Mouse (Mus musculus) neural tube, embryonic 11.5 days (tissue): ENCODE data around the gene Rdh9. TPM values are rescaled to one million over a fixed set of nuclear protein-coding genes. Genes with fewer than 3 reads are reported as not detected.
"Not testable (repeated sequence)": the region's sequence is repeated elsewhere in the genome, so short reads cannot be mapped to it uniquely, and the experiment has no call there.

Experiments used
- ATAC-seq: fragments of 200-750 bp; cut with Nextera tagmentation; 2 replicates; pipeline ENCODE4 v1.8.0; 2017; ENCODE audit warnings: moderate number of reproducible peaks, mild to moderate bottlenecking, moderate TSS enrichment, moderate library complexity; ENCODE audit not compliant: insufficient read depth, low FRiP score, low TSS enrichment
- DNase-seq: peaks from one replicate; pipeline ENCODE4 v3.0.0-alpha.2; 2015; ENCODE audit warnings: low spot score
- H3K27ac ChIP-seq: fragments of 300-500 bp; sonication (generic); 2 replicates; pipeline ENCODE4 v1.5.1; 2014; ENCODE audit warnings: low read depth, mild to moderate bottlenecking, low read length
- H3K27me3 ChIP-seq: fragments of 300-500 bp; sonication (generic); 2 replicates; pipeline ENCODE4 v1.6.1; 2014; ENCODE audit warnings: mild to moderate bottlenecking, low read length, mixed read lengths; ENCODE audit not compliant: control insufficient read depth, insufficient read depth
- H3K36me3 ChIP-seq: fragments of 300-500 bp; sonication (generic); 2 replicates; pipeline ENCODE4 v1.6.1; 2014; ENCODE audit warnings: mild to moderate bottlenecking, low read length, moderate library complexity, mixed read lengths; ENCODE audit not compliant: control insufficient read depth, insufficient read depth
- H3K4me1 ChIP-seq: fragments of 300-500 bp; sonication (generic); 2 replicates; pipeline ENCODE4 v1.6.1; 2014; ENCODE audit warnings: low read length, mixed read lengths; ENCODE audit not compliant: control insufficient read depth, insufficient read depth
- H3K4me2 ChIP-seq: fragments of 300-500 bp; sonication (generic); 2 replicates; pipeline ENCODE4 v1.6.1; 2014; ENCODE audit warnings: low read depth, mild to moderate bottlenecking, moderate library complexity
- H3K4me3 ChIP-seq: fragments of 300-500 bp; sonication (generic); 2 replicates; pipeline ENCODE4 v1.5.1; 2014; ENCODE audit warnings: low read depth, low read length
- H3K9ac ChIP-seq: fragments of 300-500 bp; sonication (generic); 2 replicates; pipeline ENCODE4 v1.6.1; 2014; ENCODE audit warnings: mild to moderate bottlenecking, low read length
- H3K9me3 ChIP-seq: fragments of 300-500 bp; sonication (generic); 2 replicates; pipeline ENCODE4 v1.6.1; 2016; ENCODE audit warnings: low read length; ENCODE audit not compliant: control insufficient read depth
- WGBS: fragments of 180-500 bp; shearing (Covaris S2); extraction: QIAGEN DNeasy Blood & Tissue Kit; methylation state at CpG from one replicate; pipeline ENCODE4 v1.1.7; 2014; 5-methylcytosine and 5-hydroxymethylcytosine counted together
- polyA plus RNA-seq: library from polyadenylated mRNA; unstranded; fragments of >200 nt; fragmentation: Nextera tagmentation; extraction: Ambion mirVana; gene quantifications from 2 replicates; pipeline ENCODE4 v1.2.1, GENCODE M21; 2014

Rdh9 gene
- polyA plus RNA-seq, 1 experiment from 2014 or later, result not detected

GRCm38 (mm10) chr10:127782321-127782720 is 6.1 kb downstream of the Rdh9 start:
- not testable (repeated sequence) for H3K9ac ChIP-seq, H3K27ac ChIP-seq, H3K4me3 ChIP-seq, H3K36me3 ChIP-seq, ATAC-seq, H3K4me2 ChIP-seq, H3K27me3 ChIP-seq, H3K4me1 ChIP-seq, DNase-seq, H3K9me3 ChIP-seq
- 95% methylated on average over 17 of the region's 17 CpGs for WGBS

GRCm38 (mm10) chr10:127785411-127785810 is 9.2 kb downstream of the Rdh9 start:
- DNase-seq, H3K9me3 ChIP-seq, H3K4me3 ChIP-seq, H3K4me2 ChIP-seq, H3K27me3 ChIP-seq, ATAC-seq, H3K9ac ChIP-seq, H3K36me3 ChIP-seq, H3K27ac ChIP-seq, H3K4me1 ChIP-seq: not testable (repeated sequence)
- 85% methylated on average over 1 of the region's 1 CpGs for WGBS

DNA sequence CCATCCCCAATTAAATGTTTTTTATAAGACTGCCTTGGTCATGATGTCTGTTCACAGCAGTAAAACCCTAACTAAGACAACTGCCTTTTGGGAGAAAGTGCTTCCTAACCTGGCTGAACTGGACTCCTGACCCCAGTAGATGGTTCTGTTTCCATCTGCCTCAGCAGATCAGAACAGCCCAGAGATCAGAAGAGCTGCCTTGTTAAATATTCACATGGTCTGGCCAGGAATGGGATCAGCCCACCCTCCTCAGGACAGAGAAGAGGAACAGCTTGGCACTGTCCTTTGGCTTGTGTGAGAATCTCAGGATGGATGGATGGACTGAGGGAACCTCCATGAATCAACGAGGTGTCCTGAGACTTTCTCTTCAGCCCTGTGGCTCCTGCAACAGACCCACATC is 23.1 kb downstream of the Rdh9 start:
- DNase-seq (no peak), ATAC-seq (no peak)
- H3K9me3 ChIP-seq, result no peaks in the 10 kb centered on the region
- H3K27me3 ChIP-seq, result no peaks in the 10 kb centered on the region
- H3K36me3 ChIP-seq, result no peaks in the 10 kb centered on the region
- 72% methylated on average over 1 of the region's 1 CpGs for WGBS
- no peak overlapping the region for H3K9ac ChIP-seq
- no peak overlapping the region for H3K4me3 ChIP-seq
- no peak overlapping the region for H3K27ac ChIP-seq
- no peak overlapping the region for H3K4me2 ChIP-seq
- no peaks in the 10 kb centered on the region for H3K4me1 ChIP-seq

GRCm38 (mm10) chr10:127800891-127801290 is 24.7 kb downstream of the Rdh9 start, which contains the start of gene Rdh16:
Gene Rdh16, plus strand, starts transcription at chr10:127801152.
- Histone ChIP-seq H3K27me3 (no peaks in the 10 kb centered on the region), H3K27ac (no peak within 1 kb of the TSS), H3K4me2 (no peak within 1 kb of the TSS), H3K9me3 (no peaks in the 10 kb centered on the region), H3K4me3 (no peak within 1 kb of the TSS), H3K36me3 (no peaks in the 10 kb centered on the region), H3K9ac (no peak within 1 kb of the TSS), H3K4me1 (no peaks in the 10 kb centered on the region)
- no peak for ATAC-seq
- 89% methylated on average over 6 of the region's 6 CpGs for WGBS
- no peak for DNase-seq

DNA sequence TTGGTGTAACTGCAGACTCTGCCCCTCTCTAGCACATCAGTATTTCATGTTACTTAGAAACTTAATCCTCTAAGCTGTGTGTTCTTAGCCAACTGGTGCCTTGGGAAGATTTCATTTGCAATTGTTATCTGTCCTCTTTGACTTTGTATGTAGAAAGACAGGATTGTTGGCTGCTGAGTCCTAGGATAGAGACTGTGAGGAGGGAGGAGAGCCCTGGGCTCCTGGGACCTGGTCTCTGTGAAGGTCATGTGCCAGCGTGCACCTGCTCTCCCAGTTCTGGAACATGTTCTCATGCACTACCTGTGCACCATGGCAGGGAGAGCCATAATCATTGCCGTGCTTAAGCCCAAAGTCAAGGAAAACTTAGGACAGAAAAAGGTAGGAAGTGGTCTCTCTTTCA is 25.4 kb downstream of the Rdh9 start:
- H3K36me3 ChIP-seq, result no peaks in the 10 kb centered on the region
- no peak for ATAC-seq
- 93% methylated on average over 2 of the region's 2 CpGs for WGBS

DNA sequence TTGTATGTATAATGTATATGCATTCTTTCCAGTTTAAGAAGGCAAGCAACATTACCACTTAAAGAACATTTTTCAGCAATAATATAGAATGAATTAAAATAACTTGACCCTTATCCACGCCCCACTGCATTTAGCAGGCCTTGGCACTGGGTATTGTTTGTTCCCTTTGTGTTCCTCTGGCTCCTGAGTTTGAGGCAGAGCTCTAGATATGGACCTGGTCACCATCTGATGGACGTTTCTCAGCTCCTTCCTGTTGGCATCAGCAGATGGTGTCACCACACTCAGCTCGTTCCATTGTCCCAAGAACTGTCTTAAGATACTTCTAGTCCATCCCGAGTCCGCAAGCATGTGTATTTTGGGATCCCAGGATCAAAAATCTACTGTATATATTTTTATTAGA is 26.1 kb downstream of the Rdh9 start:
- no peaks in the 10 kb centered on the region for H3K27me3 ChIP-seq
- ATAC-seq (no peak), DNase-seq (no peak)
- H3K9me3 ChIP-seq, result no peaks in the 10 kb centered on the region
- H3K4me2 ChIP-seq, result no peak overlapping the region
- no peak overlapping the region for H3K27ac ChIP-seq
- no peak overlapping the region for H3K4me3 ChIP-seq
- no peaks in the 10 kb centered on the region for H3K36me3 ChIP-seq
- no peaks in the 10 kb centered on the region for H3K4me1 ChIP-seq
- no peak overlapping the region for H3K9ac ChIP-seq
- WGBS, result 78% methylated on average over 5 of the region's 5 CpGs

More for the DNA sequence above, 25.4 kb downstream of the Rdh9 start:
- Histone ChIP-seq H3K4me3 (no peak overlapping the region), H3K9ac (no peak overlapping the region), H3K27ac (no peak overlapping the region), H3K4me2 (no peak overlapping the region), H3K9me3 (no peaks in the 10 kb centered on the region), H3K4me1 (no peaks in the 10 kb centered on the region), H3K27me3 (no peaks in the 10 kb centered on the region)
- DNase-seq, result no peak

DNA sequence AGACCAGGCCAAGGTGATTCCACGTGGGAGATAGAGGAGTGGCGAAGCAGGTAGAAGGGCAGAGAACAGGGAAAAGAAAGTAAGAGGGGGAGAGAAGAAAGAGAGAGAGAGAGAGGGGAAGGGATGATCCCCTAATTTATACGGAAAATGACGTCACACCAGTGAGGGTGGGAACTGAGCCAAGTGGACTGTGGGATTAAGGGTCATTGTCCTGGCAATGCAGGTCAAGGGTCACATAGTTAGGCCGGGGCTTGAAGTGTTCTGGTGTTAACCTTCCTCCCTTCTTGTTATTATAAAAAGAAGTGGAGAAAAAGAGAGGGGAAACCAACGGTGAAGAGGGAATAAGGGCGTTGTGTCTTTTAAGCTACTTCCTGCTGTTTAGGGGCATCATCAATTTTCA is 28.2 kb downstream of the Rdh9 start:
- Histone ChIP-seq H3K27ac (no peak overlapping the region), H3K27me3 (no peaks in the 10 kb centered on the region), H3K9ac (no peak overlapping the region), H3K4me1 (no peaks in the 10 kb centered on the region), H3K4me3 (no peak overlapping the region), H3K36me3 (no peaks in the 10 kb centered on the region), H3K4me2 (no peak overlapping the region), H3K9me3 (no peaks in the 10 kb centered on the region)
- DNase-seq (no peak), ATAC-seq (no peak)
- 75% methylated on average over 7 of the region's 7 CpGs for WGBS

- no peak for DNase-seq
- Histone ChIP-seq H3K9ac (no peak overlapping the region), H3K36me3 (no peaks in the 10 kb centered on the region), H3K27me3 (no peaks in the 10 kb centered on the region), H3K4me1 (no peaks in the 10 kb centered on the region), H3K27ac (no peak overlapping the region), H3K4me2 (no peak overlapping the region), H3K9me3 (no peaks in the 10 kb centered on the region), H3K4me3 (no peak overlapping the region)
- no peak for ATAC-seq
These were observed 39.7 kb downstream of the Rdh9 start for GRCm38 (mm10) chr10:127815888-127816287.

GRCm38 (mm10) chr10:127817268-127817910 is 41.2 kb downstream of the Rdh9 start:
- ATAC-seq, H3K36me3 ChIP-seq, H3K9ac ChIP-seq, H3K4me3 ChIP-seq, H3K9me3 ChIP-seq, H3K27me3 ChIP-seq, H3K4me1 ChIP-seq, DNase-seq, H3K4me2 ChIP-seq, H3K27ac ChIP-seq: not testable (repeated sequence)
- WGBS, result 80% methylated on average over 4 of the region's 4 CpGs
